Comparison of ENCODE assay signal across 8 mouse cellular contexts in genomic region chr4:86957576-86958411, GRCm38 (mm10).
A peak's percentile ranks its signal among the peaks of the same experiment; 100 is the strongest.
DNase-seq lines count a peak whose midpoint lies in the region.

No protein-coding gene starts in this region.

- peak; percentile 23 for DNase-seq in 416B (ENCODE audit: low read depth)
- DNase-seq in R1 (ENCODE audit: low read depth, low spot score), result peak; percentile 76
- DNase-seq in cerebellum, postnatal 25 days, result peak; percentile 72 to 79
- peak; percentile 37 to 64 for DNase-seq in frontal cortex, postnatal 25 days (ENCODE audit: low spot score in 2 of 2)
- DNase-seq in induced T-regulatory cell, adult 2 months (ENCODE audit: low read depth), result peak; percentile 45
- peak; percentile 74 for DNase-seq in left cerebral cortex, postnatal 36 days (ENCODE audit: low spot score in 2 of 2)
- peak; percentile 32 for DNase-seq in naive thymus-derived CD4-positive, alpha-beta T cell, adult 2 months (ENCODE audit: low read depth)
- DNase-seq in thymus, postnatal 25 days, result peak; percentile 22

- intact Hi-C loops in left cerebral cortex, postnatal 36 days (cut with DNase I), result loop anchor here (5.0 kb wide), 1 partner anchor 405 kb away; no protein-coding TSS in a partner anchor

Comparison
In these comparisons a context has a peak if more than half of its experiments do, and no peak if none do; other contexts are left out.
1. Peak in every context shown above with its lines: DNase-seq.
2. DNase-seq: peak in every context shown above with its lines; median percentile 76 in R1; 76 in cerebellum, postnatal 25 days; 74 in left cerebral cortex, postnatal 36 days; 50 in frontal cortex, postnatal 25 days; 45 in induced T-regulatory cell, adult 2 months; 32 in naive thymus-derived CD4-positive, alpha-beta T cell, adult 2 months; 23 in 416B; 22 in thymus, postnatal 25 days.